ENCODE assay signal across 9 mouse cellular contexts in genomic region chr3:126384657-126385438, GRCm38 (mm10). TPM values are rescaled to one million over a fixed set of nuclear protein-coding genes. Genes with fewer than 3 reads are reported as not detected.
DNase-seq lines count a peak whose midpoint lies in the region; ATAC-seq and TF ChIP-seq lines count a peak whose summit lies in the region.
"Had no signal": no experiment of that assay in that cellular context is flagged by ENCODE, and none has a peak within 500 bp of the region (broad histone marks: within the 10 kb centered on the region; RNA-seq: fewer than 3 reads in every experiment).

No protein-coding gene starts in this region.

- TF ChIP-seq POLR2A in testis, adult 2 months (IDR thresholded peaks at IDR 0.05; ENCODE audit: control insufficient read depth, low read depth, low read length), result no peak
- no peak for TF ChIP-seq POLR2A in cerebellum, adult 2 months (IDR thresholded peaks at IDR 0.05; ENCODE audit: borderline replicate concordance, insufficient read depth, low read length)

- H3K4me3 ChIP-seq in heart, embryonic 15.5 days, result no peak overlapping the region
- no peak overlapping the region for H3K4me3 ChIP-seq in testis, adult 2 months (ENCODE audit: control insufficient read depth, low read depth, low read length)
- H3K4me3 ChIP-seq in cerebellum, adult 2 months (replicated peaks; ENCODE audit: insufficient read depth, low read depth, low read length), result no peak overlapping the region

- H3K9me3 ChIP-seq in heart, embryonic 15.5 days (replicated peaks), result no peaks in the 10 kb centered on the region

- H3K27ac ChIP-seq in heart, embryonic 15.5 days, result peak overlapping the region; percentile 48
- peak overlapping the region; percentile 17; the same call in 1 of the 2 replicates for H3K27ac ChIP-seq in testis, adult 2 months (ENCODE audit: control insufficient read depth, insufficient read depth, low read depth, low read length)
- H3K27ac ChIP-seq in cerebellum, adult 2 months (ENCODE audit: insufficient read depth, low read length), result no peak overlapping the region

- H3K9ac ChIP-seq in heart, embryonic 15.5 days, result no peak overlapping the region

- H3K27me3 ChIP-seq in heart, embryonic 15.5 days, result no peaks in the 10 kb centered on the region
- no peaks in the 10 kb centered on the region for H3K27me3 ChIP-seq in testis, adult 2 months (ENCODE audit: control insufficient read depth, insufficient read depth, low read length)
- H3K27me3 ChIP-seq in cerebellum, adult 2 months (ENCODE audit: control insufficient read depth, insufficient read depth, low read length), result no peaks in the 10 kb centered on the region

- no peaks in the 10 kb centered on the region for H3K4me1 ChIP-seq in heart, embryonic 15.5 days (replicated peaks)
- H3K4me1 ChIP-seq in testis, adult 2 months (ENCODE audit: control insufficient read depth, insufficient read depth, low read length), result no peaks in the 10 kb centered on the region
- no peaks in the 10 kb centered on the region for H3K4me1 ChIP-seq in cerebellum, adult 2 months (ENCODE audit: control insufficient read depth, insufficient read depth, low read length)

- peak; percentile 58 for ATAC-seq in heart, embryonic 15.5 days (replicated peaks; ENCODE audit: insufficient number of reproducible peaks, insufficient read depth, low FRiP score, low read depth)

- TF ChIP-seq CTCF in testis, adult 2 months (IDR thresholded peaks at IDR 0.05; ENCODE audit: control insufficient read depth, insufficient read depth, insufficient replicate concordance, low read depth, low read length), result no peak
- TF ChIP-seq CTCF in cerebellum, adult 2 months (IDR thresholded peaks at IDR 0.05; ENCODE audit: borderline replicate concordance, insufficient read depth, low read depth, low read length), result no peak

- no peak overlapping the region for H3K4me2 ChIP-seq in heart, embryonic 15.5 days

- H3K36me3 ChIP-seq in heart, embryonic 15.5 days, result no peaks in the 10 kb centered on the region
- no peaks in the 10 kb centered on the region for H3K36me3 ChIP-seq in testis, adult 2 months (ENCODE audit: control insufficient read depth, insufficient read depth, low read length)

- WGBS in heart, embryonic 15.5 days, result 49% methylated on average over 14 of the region's 14 CpGs
- WGBS in cerebellum, adult 2 months, result 56% methylated on average over 14 of the region's 14 CpGs

- DNase-seq in heart, adult 8-10 months (ENCODE audit: low spot score), result no peak
- DNase-seq in testis, postnatal 14 days (ENCODE audit: low spot score), result no peak
- DNase-seq in fibroblast of lung, adult 2 months (ENCODE audit: low read depth), result peak; percentile 81
- no peak for DNase-seq in ovary, postnatal 14 days (ENCODE audit: low spot score)
- DNase-seq in cerebellum, adult 2 months, result no peak

RNA-seq across cellular contexts. Expression of gene Arsj, which starts 21.4 kb away (rescaled TPM):
- 0.95 and 1.1 TPM in 2 replicates for polyA plus RNA-seq in heart, embryonic 15.5 days (2015; fragmentation: Nextera tagmentation; extraction: Ambion mirVana)
- under 1 TPM; 0.27 to 0.49 (median 0.34) TPM for total RNA-seq in heart, adult 8-10 months (2022)
- polyA plus RNA-seq in testis, adult 2 months (2012; rRNA removed), result 0.04 TPM in 1 of 2 replicates, not detected in the other
- polyA plus RNA-seq in cerebellum, adult 2 months (2012; rRNA removed), result 0.10 TPM in 2 replicates
- total RNA-seq: hematopoietic stem cell, adult 5-6 weeks; megakaryocyte-erythroid progenitor cell, adult 5-6 weeks had no signal
